Mouse (Mus musculus) kidney, adult 2 months (tissue): ENCODE measurements around the gene Rora. TPM values are rescaled to one million over a fixed set of nuclear protein-coding genes. Genes with fewer than 3 reads are reported as not detected.

ENCODE experiments used
- DNase-seq: peaks from one replicate; pipeline ENCODE4 v3.0.0; 2021
- H3K27ac ChIP-seq: fragments of 200-500 bp; 2 replicates; pipeline ENCODE4 v1.5.1; 2012; ENCODE audit warnings: low read depth, low read length, control low read depth, inconsistent platforms; ENCODE audit not compliant: insufficient read depth
- H3K27me3 ChIP-seq: fragments of 200-500 bp; replicated peaks from 2 replicates; pipeline ENCODE4 v1.6.1; 2012; ENCODE audit warnings: mild to moderate bottlenecking, moderate library complexity, low read length, inconsistent platforms; ENCODE audit not compliant: control insufficient read depth, insufficient read depth
- H3K36me3 ChIP-seq: fragments of 200-500 bp; 2 replicates; pipeline ENCODE4 v1.6.1; 2012; ENCODE audit warnings: mild to moderate bottlenecking, moderate library complexity, low read length, inconsistent platforms; ENCODE audit not compliant: control insufficient read depth, insufficient read depth
- H3K4me1 ChIP-seq: fragments of 200-500 bp; 2 replicates; pipeline ENCODE4 v1.6.1; 2011; ENCODE audit warnings: low read length; ENCODE audit not compliant: control insufficient read depth, insufficient read depth
- H3K4me3 ChIP-seq: fragments of 200-500 bp; 2 replicates; pipeline ENCODE4 v1.5.1; 2011; ENCODE audit warnings: mild to moderate bottlenecking, low read depth, low read length, control low read depth; ENCODE audit not compliant: insufficient read depth
- CTCF ChIP-seq: fragments of 200-500 bp; conservative IDR thresholded peaks from 2 replicates; pipeline ENCODE4 v1.5.1; 2011; ENCODE audit warnings: low read depth, mild to moderate bottlenecking, control low read depth, low read length, moderate library complexity, mixed read lengths; ENCODE audit not compliant: insufficient read depth, insufficient read length
- POLR2A ChIP-seq: fragments of 200-500 bp; IDR thresholded peaks from one replicate; pipeline ENCODE4 v1.6.1; 2011; ENCODE audit warnings: low read depth, low read length, control low read depth
- WGBS: fragments of 180-500 bp; shearing (Covaris S2); methylation state at CpG from one replicate; pipeline ENCODE4 v1.1.7; 2018; 5-methylcytosine and 5-hydroxymethylcytosine counted together
- polyA plus RNA-seq: library from polyadenylated mRNA; depleted of rRNA; stranded (reverse); fragments of >200 nt; gene quantifications from 2 replicates; pipeline ENCODE4 v1.2.3, GENCODE M21; 2012

Rora gene
- polyA plus RNA-seq, 1 experiment, result 15.5 TPM

DNA sequence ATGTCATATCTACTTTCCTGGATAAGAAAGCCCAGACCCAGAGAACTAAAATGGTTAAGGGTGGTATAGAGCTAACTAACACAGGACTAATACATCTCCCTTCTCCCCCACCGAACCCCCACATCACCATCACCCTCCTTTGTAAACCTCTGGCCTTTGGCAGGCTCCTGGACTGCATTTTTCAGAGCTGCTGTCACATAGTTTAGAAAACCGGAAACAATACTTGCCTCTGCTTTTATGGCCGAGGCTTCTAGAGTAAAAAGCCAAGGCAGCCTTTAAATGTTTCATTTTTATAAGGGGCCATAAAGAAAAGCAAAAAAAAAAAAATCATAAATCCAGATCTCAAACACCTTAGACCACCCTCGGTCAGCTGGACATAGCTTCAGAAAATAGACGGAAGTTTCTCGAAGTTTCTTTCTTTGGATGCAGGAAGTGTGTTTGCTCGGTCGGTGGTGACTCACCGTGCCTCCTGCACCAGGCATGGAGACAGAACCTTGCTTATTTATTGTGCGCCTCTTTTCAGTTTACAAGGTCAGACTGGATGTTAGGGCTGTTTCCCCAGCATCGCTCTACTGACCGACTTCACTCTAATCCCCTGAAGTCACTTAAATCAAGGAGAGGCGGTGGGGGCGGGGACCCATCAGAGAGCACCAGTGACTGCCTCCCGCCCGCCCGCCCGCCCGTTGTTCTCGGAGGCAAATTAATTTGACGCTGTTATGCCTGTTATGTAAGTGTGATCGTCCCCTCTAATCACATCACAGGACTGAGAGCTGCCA is 471.6 kb downstream of the Rora start:
- H3K36me3 ChIP-seq, result no peaks in the 10 kb centered on the region
- TF ChIP-seq POLR2A (no peak), CTCF (no peak)
- H3K27me3 ChIP-seq, result no peaks in the 10 kb centered on the region
- peaks cover 7% of the 10 kb centered on the region for H3K4me1 ChIP-seq
- peak overlapping the region; percentile 60 for H3K4me3 ChIP-seq
- peak; percentile 78 for DNase-seq
- H3K27ac ChIP-seq, result peak overlapping the region; percentile 85; the same call in 1 of the 2 replicates
- 3% methylated on average over 22 of the region's 22 CpGs for WGBS

DNA sequence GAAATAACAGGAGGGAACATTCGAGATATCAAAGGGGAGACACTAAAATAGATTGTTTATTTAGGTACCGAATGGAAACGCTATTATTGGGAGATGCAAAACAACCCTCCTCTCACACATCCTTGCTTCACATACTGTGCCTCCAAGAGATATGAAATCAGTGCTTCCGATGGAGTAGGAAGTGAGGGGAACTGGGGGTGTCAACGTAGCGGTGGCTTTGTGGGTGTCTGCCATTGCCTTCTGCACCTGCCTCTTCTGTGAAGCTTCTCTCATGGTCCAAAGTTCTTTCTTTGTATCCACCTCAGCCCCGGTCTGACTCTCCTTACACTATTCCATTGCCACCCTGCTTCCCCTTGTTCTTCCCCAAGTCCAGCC is 472.2 kb downstream of the Rora start:
- Histone ChIP-seq H3K27me3 (no peaks in the 10 kb centered on the region), H3K36me3 (no peaks in the 10 kb centered on the region), H3K4me1 (peaks cover 7% of the 10 kb centered on the region), H3K4me3 (0 out of 2 replicates have a peak overlapping the region, but pooled peaks have one; percentile 60), H3K27ac (no peak overlapping the region)
- WGBS, result 26% methylated on average over 7 of the region's 7 CpGs
- no peak for DNase-seq
- TF ChIP-seq CTCF, result no peak
- TF ChIP-seq POLR2A, result no peak

DNA sequence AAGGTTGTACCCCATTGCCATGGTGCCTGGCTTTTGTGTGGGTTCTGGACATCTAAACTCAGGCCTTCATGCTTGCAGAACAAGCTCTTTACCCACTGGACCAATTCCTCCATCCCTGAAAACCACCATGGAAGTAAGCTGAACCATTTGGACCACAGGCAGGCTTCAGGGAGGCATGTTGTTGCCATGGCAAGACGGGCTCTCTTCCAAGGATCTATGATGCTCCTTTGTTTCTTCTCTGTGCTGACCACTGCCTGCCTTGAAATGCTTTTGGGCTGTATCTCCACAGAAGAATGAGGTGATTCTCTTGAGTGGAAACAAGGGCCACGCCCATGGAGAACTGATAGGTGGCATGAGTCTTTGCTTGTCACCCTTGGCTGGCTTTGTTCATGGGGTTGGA is 473.0 kb downstream of the Rora start:
- Histone ChIP-seq H3K27ac (no peak overlapping the region), H3K4me3 (no peak overlapping the region), H3K27me3 (no peaks in the 10 kb centered on the region), H3K36me3 (no peaks in the 10 kb centered on the region), H3K4me1 (peaks cover 7% of the 10 kb centered on the region)
- 100% methylated on average over 2 of the region's 2 CpGs for WGBS
- no peak for DNase-seq
- TF ChIP-seq POLR2A (no peak), CTCF (no peak)

DNA sequence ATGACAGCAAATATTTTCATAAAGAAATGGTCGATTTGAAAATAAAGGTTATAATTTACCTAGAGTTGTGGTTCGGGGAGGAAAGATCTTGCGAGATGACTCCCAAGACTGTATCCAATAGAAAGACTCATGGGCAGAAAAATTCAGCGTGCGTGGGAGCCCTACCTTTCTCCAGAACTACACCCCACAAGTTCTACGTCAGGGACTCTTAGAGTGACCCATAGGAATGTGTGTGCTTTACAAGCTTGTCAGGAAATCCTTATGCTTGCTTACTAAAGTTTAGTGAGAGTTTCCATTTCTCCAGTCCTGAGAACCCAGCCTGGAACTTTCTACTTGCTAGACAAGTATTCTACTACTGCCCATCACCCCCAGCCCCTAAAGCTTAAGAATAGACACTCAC is 474.7 kb downstream of the Rora start:
- TF ChIP-seq POLR2A (no peak), CTCF (no peak)
- H3K27ac ChIP-seq, result no peak overlapping the region
- 74% methylated on average over 6 of the region's 6 CpGs for WGBS

DNA sequence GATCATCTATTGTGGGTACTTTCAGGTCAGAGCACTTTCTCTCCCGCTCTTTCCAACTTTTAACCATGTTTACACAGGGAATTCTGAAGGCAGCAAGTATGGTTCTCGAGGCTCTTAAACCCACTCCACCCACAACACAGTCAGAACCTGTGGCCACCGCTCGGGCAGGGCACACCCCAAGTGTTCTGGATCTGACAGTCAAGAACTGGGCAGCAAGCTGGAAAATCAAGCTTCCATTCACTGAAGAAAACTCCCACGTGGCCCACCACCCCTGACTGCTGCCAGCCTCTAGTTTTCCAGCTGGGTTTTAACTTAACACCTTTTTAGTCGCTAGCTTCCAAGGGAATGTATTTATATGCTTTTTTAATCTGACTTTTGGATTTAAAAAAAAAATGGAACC is 479.4 kb downstream of the Rora start:
- no peak for DNase-seq
- no peaks in the 10 kb centered on the region for H3K4me1 ChIP-seq
- no peak overlapping the region for H3K27ac ChIP-seq
- TF ChIP-seq POLR2A, result no peak
- TF ChIP-seq CTCF, result no peak
- no peak overlapping the region for H3K4me3 ChIP-seq
- WGBS, result 91% methylated on average over 6 of the region's 6 CpGs
- no peaks in the 10 kb centered on the region for H3K27me3 ChIP-seq
- H3K36me3 ChIP-seq, result no peaks in the 10 kb centered on the region

More for the DNA sequence above, 474.7 kb downstream of the Rora start:
- Histone ChIP-seq H3K27me3 (no peaks in the 10 kb centered on the region), H3K4me3 (no peak overlapping the region), H3K36me3 (no peaks in the 10 kb centered on the region), H3K4me1 (peaks cover 7% of the 10 kb centered on the region)
- no peak for DNase-seq

DNA sequence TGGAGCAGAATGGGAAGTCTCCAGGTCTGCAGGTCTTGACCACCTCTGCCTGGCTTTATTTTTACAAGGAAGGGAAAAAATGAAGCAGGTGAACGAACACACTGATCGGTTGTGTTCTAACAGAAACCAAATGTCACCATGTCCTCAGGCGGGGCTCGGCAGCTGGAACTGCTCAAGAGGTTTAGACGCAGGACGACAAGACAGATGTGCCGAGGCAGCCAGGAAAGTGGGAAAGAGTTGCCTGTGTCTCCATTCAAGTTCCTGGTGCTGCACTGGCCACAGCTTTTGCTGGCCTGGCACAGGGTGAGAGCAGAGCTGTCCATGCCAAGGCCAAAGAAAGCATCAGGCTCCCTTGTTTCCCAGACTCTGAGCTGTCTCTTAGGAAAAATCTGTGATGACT is 480.1 kb downstream of the Rora start:
- WGBS, result 68% methylated on average over 7 of the region's 7 CpGs
- no peak overlapping the region for H3K27ac ChIP-seq
- no peak for DNase-seq

DNA sequence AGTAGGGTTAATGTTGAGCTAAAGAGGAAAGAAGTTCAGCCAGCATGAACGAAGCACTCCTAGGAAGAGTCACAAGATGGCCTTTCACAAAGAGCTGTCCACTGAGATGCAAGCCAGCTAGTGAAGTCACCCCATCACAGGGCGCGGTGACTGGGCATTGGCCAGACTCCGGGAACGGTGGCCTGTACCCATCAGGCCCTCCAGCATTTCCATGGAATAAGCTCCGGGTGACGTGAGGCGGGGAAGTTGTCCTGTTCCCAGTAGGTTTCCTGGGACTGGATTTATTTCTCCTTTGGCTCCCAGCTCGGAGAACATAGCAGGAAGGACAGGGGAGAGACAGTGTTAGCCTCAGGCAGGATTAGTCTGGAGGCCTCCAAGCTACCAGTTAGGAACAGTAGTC is 481.0 kb downstream of the Rora start:
- Histone ChIP-seq H3K4me3 (no peak overlapping the region), H3K4me1 (no peaks in the 10 kb centered on the region), H3K27ac (no peak overlapping the region), H3K27me3 (no peaks in the 10 kb centered on the region), H3K36me3 (no peaks in the 10 kb centered on the region)
- 83% methylated on average over 9 of the region's 9 CpGs for whole genome bisulfite sequencing
- no peak for DNase-seq
- TF ChIP-seq CTCF (no peak), POLR2A (no peak)

More for the DNA sequence above, 480.1 kb downstream of the Rora start:
- no peak overlapping the region for H3K4me3 ChIP-seq
- H3K27me3 ChIP-seq, result no peaks in the 10 kb centered on the region
- TF ChIP-seq POLR2A, result no peak
- no peak for TF ChIP-seq CTCF
- H3K36me3 ChIP-seq, result no peaks in the 10 kb centered on the region
- no peaks in the 10 kb centered on the region for H3K4me1 ChIP-seq

DNA sequence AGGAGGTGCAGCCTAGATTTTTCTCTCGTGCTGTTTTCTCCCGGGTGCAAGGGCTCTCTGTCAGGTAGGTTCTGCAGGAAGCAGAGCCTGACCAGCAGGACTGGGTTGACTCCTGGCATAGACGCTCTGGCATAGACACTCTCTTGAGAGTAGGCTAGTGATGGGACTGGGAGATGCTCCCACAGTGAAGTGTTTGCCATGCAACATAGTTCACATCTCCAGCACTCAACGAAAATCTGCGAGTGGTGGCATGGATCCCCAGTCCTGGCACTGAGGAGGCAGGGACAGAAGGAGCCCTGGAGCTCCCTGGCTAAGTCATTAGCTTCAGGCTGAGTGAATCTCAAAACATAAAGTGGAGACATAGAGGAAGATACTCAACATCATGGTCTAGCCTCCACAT is 483.2 kb downstream of the Rora start:
- H3K27me3 ChIP-seq, result no peaks in the 10 kb centered on the region
- H3K4me3 ChIP-seq, result no peak overlapping the region
- 92% methylated on average over 5 of the region's 5 CpGs for WGBS
- no peak overlapping the region for H3K27ac ChIP-seq
- no peaks in the 10 kb centered on the region for H3K4me1 ChIP-seq
- no peak for DNase-seq
- TF ChIP-seq POLR2A (no peak), CTCF (no peak)
- no peaks in the 10 kb centered on the region for H3K36me3 ChIP-seq
